Mouse (Mus musculus) gastrocnemius, postnatal 14 days (tissue): Measurements from ENCODE around the gene Magi1. TPM values are rescaled to one million over a fixed set of nuclear protein-coding genes. Genes with fewer than 3 reads are reported as not detected.

ENCODE experiments used
- DNase-seq: peaks from one replicate; pipeline ENCODE4 v3.0.0; 2021; ENCODE audit warnings: mixed read lengths
- intact Hi-C: fragments of 180-260 bp; cut with DNase I; formaldehyde crosslinking; loops from one replicate; pipeline ENCODE4 v1.15.1; 2025; ENCODE audit warnings: low total_unique reads
- long read RNA-seq, 2 experiments: library from polyadenylated mRNA; stranded (forward); transcript quantifications; one replicate each; pipeline ENCODE4 v2.0.0; 2021
- total RNA-seq, 2 experiments: library from RNA; stranded (reverse); gene quantifications; 2 replicates each; pipeline ENCODE4 v1.2.3; 2021

Gene Magi1
- 1 to 10 TPM; 6.4 to 6.7 TPM for total RNA-seq
- long read RNA-seq, experiment 1, partial matches to known transcripts: 2 of 2 reads
- long read RNA-seq, experiment 1, other reads (novel, unspliced or antisense): 0 of 2 reads
- long read RNA-seq, experiment 2, partial matches to known transcripts: 1 of 2 reads
- long read RNA-seq, experiment 2, other reads (novel, unspliced or antisense): 1 of 2 reads

- peak; percentile 93 for DNase-seq
- intact Hi-C loops: loop anchor here (10.0 kb wide), 1 partner anchor 199 kb away; no protein-coding TSS in a partner anchor
Measured at GRCm38 (mm10) chr6:94283318-94284061, at the start of gene Magi1. Magi1 (minus strand) TSS chr6:94283917.

DNA sequence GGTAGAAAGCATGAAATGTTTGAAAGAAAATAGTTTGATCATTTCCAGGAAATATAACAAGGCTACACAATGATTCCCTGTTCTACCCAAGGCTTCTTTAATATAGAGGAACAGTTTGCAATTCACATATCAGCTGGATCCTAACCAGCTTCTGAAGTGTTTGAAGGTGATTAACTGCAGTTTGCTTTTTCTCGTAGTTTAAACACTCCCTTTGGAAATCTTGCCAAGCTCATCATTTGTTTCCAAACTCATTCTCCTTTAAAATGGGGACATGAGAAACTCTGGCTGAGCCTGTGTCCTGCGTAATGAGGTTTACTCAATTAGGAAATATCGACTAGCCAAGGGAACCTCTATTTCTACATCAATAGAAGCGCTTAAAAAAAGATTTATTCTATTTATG is 43.4 kb upstream of the Magi1 start:
- intact Hi-C loops: no loop called here
- no peak for DNase-seq

DNA sequence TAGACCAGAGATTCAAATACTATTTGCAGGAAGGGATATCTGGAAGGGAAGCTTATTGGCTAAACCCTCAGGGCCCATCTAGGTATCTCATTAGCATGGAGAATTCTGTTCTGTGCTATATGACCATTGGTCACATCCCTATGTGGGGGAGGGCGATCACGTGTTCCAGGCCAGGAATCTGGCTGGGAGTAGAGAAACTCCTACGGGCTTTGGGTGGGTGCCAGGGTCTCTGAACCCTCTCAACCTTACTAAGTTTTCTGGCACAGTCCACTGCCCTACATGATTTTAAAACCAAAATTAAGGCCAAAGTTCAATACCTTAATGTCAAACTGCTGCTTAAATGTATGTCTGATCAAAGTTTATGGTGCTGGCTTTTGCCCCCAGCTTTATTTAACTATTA is 33.2 kb upstream of the Magi1 start:
- intact Hi-C loops: no loop called here
- no peak for DNase-seq

DNA sequence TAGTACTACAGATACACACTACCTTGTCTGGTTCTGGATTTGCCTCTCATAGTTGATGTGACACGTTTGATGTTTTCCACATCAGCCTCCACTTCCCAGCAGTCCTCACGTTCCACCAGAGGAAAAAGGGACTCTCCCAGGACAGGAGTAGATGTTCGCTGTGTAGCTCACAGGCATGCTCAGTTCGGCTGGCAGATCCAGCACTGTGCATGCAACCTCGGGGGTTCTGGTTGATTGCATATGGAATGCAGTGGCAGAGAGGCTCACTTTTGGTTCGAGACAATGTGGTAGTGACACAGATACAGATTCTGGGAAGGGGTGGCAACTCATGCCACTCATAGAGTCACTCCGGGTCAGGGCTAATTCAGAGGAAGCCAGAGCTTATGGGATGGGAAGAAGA is 28.6 kb upstream of the Magi1 start:
- no peak for DNase-seq
- intact Hi-C loops: no loop called here

DNA sequence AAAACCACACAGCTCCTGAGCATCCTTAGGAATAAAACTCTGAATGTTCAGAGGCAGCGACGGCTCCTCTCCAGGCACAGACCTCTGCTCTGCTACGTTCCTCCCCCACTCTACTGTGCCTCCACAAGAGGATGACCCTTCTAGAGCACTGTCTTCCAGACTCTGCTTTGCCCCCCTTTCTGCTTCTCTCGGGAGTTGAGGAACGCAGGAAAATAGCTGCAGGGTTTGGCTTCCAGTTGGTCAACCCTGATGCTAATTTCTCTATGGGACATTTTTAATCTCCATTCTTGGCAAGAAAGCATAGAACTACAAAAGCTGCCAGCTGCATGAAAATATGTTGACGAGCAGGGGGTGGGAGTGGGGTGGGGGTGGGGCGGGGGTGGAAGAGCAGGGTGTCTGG is 24.8 kb upstream of the Magi1 start:
- no peak for DNase-seq

GRCm38 (mm10) chr6:94303512-94303911 is 19.8 kb upstream of the Magi1 start:
- no peak for DNase-seq
- intact Hi-C loops: no loop called here

More for the DNA sequence above, 24.8 kb upstream of the Magi1 start:
- intact Hi-C loops: no loop called here

GRCm38 (mm10) chr6:94301804-94302203 is 18.1 kb upstream of the Magi1 start:
- DNase-seq: no peak
- intact Hi-C loops: no loop called here

- DNase-seq: no peak
- intact Hi-C loops: no loop called here
Measured at GRCm38 (mm10) chr6:94300562-94300961, 16.8 kb upstream of the Magi1 start.

- no peak for DNase-seq
- intact Hi-C loops: loop anchor here (10.0 kb wide), 1 partner anchor 203 kb away; no protein-coding TSS in a partner anchor
Measured at GRCm38 (mm10) chr6:94287387-94287786, 3.7 kb upstream of the Magi1 start.

- no peak for DNase-seq
- intact Hi-C loops: loop anchor here (10.0 kb wide), 1 partner anchor 202 kb away; no protein-coding TSS in a partner anchor
Measured at GRCm38 (mm10) chr6:94286555-94286954, 2.8 kb upstream of the Magi1 start.

- intact Hi-C loops: loop anchor here (10.0 kb wide), 1 partner anchor 199 kb away; no protein-coding TSS in a partner anchor
- peak; percentile 15 for DNase-seq
Measured at GRCm38 (mm10) chr6:94284089-94284825, 540 bp upstream of the Magi1 start.

DNA sequence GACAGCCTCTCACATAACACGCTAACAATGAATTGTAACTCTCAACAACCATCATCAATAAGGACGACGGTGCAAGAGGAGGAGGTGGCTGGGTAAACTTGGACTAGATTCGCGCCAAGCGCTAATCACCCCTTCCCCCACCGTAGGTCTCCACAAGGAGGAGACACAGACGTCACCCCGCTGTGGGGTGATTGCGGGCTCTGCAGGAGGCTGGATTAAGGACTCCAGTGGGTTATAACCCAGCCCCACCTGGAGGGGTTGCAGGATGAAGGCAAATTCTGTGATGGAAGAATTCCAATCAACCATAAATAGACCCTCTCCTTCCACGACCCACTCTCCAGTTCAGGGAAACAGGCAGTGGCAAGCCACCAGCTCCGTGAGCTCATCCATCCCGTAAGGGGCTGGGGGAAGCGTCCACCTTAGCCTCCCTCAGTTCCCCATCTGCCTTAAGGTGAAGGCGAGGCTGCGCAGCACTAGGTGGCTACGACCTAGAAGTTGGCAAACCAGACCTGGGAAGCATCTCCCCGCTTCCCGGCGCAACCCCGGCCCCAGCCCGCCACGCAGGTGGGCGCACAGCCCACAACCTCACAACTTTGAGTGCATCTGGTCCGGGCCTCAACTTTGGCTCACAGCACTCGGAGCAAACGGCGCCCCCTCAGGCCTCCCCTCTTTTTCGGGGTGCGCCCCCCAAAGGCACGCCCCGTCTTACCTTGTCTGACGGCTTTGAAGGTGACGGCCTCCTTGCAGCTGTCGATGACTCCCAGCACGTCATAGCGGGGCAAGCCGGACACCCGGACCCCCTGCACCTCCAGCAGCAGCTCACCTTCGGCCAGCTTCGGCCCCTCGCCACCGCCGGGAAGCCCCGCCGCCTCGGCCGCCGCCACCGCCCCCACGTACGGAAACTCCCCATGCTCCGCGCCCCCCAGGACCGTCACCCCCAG is 1.1 kb downstream of the Magi1 start:
- intact Hi-C loops: loop anchor here (10.0 kb wide), 1 partner anchor 198 kb away; no protein-coding TSS in a partner anchor
- DNase-seq: peak; percentile 10

DNA sequence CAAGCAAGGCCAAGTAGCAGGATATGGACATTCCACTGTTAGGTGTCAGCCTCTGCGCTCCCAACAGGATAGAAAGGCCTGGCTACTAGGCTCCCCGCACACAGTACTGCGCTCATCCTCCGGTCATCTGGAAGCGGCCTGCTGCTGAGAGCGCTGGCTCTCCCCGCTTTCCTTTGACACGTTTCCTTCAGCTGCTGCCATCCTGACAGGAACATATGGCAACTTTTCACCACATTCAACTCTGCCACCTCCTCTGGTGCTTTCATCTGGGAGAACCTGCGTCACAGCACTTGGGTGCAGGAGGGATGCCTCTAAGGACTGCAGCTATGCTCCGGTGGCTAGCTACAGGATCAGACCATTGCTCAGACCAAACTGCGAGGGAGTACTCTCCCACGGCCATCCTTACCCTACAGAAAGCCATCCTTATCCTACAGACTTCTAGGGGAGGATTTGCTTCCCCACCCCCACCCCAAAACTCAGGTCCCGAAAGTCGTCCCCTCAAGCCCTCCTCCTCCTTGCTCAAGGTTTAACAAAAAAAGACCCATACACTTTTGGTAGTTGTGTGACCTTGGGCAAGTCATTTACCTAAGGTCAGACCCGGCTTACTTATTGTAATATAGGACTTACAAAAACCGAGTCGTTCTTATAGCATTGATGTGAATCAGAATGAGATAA is 2.0 kb downstream of the Magi1 start:
- intact Hi-C loops: loop anchor here (10.0 kb wide), 1 partner anchor 197 kb away; no protein-coding TSS in a partner anchor
- DNase-seq: no peak

- no peak for DNase-seq
- intact Hi-C loops: no loop called here
Measured at GRCm38 (mm10) chr6:94273941-94274340, 9.8 kb downstream of the Magi1 start.

DNA sequence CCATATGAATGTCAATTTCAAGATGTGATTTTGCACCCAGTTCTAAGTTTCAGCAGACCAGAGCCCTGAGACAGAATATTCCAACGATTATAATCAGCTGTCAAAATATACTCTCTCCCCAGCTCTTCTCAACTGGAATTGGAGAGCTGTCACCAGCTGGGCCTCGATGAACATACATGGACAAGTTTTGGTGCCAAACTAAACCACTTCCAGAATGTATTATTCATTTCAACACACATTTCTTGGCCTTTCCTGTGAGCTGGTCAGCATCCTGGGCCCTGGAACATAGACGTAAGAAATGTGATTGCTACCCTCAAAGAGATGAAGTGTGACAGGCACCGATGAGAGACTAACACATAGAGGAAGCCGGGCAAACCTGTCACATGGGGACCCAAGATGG is 13.7 kb downstream of the Magi1 start:
- intact Hi-C loops: no loop called here
- DNase-seq: no peak

DNA sequence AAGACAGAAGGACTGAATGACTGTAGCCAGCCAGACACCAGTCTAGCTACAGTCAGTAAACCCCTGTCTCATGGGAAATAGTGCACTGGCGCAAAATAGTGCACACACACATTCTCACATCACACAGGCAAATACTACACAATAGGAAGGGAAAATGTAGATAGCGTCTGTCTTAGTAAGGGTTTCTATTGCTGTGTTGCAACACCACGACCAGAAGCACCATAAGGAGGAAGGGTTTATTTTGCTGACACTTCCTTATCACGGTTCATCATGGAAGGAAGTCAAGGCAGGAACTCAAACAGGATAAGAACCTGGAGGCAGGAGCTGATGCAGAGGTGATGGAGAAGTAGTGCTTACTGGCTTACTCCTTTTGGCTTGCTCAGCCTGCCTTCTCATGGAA is 14.5 kb downstream of the Magi1 start:
- intact Hi-C loops: no loop called here
- no peak for DNase-seq

GRCm38 (mm10) chr6:94265244-94265935 is 18.3 kb downstream of the Magi1 start:
- intact Hi-C loops: no loop called here
- no peak for DNase-seq
